Mouse (Mus musculus): ENCODE results near the gene Tpbgl.

Gene Tpbgl

DNA sequence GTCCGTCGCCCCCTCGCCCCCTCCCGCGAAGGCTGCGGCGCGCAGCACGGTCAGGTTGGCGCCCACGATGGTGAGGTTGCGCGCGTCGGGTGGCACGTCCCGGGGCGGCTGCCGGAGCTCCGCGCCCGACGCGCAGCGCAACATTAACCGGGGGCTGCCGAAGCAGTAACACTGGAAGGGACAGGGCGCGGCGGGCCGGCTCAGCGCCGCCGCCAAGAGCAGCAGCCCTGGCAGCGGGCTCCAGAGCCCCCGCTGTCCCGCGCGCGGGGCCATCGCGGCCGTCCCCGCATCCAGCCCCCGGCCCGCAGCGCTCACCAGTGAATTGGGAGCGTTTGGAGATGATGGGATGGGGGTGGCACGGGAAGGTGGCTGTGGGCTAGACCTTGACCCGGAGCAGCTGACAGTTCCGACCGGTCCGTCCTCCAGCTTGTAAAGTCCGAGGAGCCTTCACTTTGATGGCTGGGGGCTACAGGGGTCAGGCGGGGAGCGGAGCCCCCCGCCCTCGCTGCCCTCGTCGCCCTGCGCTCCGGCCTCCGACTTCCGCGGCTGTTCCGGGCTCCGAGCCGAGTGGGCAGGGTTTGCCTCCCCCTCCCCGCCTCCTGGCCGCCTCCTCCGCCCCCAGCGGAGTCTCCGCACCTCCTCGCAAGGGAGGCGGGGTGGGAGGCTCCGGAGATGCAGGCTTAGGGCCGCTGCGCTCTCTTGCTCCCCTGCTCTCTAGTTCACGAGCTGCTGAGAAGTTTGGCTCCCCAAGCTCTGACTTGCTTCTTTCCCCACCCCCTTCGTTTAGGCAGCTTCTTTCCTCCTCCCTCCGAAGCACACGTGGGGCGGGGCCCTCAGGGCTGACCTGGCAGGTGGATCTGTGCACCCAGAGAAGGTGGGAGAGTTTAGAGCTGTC lies at the start of gene Tpbgl:
Gene Tpbgl (minus strand): TSS at position 728 of the 895 bp plus-strand sequence.
- DNase-seq (ENCODE audit: low spot score in 2 of 2) = peak; percentile 30 to 70

DNA sequence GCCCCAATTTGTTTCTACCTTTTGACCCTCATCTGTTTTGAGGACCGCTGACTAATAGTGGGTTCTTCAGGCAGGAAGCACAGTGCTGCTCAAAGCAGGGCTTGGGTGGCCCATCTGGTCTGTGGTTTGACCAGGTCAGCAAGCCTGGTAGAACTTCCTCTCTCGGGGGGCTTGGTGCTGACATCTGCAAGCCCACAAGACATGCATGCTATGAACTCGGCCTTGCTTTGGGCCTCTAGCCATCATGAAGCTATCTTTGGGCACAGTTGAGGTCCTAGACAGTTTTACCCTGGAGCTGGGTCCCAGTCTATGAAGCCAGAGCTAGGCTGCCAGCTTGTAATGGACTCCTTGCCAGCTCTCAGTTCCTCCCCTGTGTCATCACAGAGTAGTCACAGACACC lies 48.0 kb upstream of the Tpbgl start:
- no peak for DNase-seq (ENCODE audit: low spot score in 2 of 2)

DNA sequence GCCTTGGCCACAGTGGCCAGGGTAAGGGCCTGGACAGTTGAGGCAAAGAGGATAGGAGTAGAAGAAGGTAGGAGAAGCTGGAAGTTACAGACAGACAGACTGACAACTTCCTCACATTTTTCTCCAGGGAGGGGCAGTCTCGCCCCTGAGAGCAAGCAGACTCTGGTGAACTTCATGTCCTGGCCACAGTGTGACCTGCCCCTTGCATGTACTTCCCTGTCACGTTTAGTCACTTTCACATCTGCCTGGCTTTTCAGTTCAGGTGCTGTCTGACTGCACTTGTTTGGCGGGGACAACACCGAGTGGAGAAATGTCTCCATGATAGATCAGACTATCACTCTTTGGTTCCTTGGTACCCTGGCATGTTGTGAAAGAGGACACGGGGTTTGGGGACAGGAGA lies 47.3 kb upstream of the Tpbgl start:
- no peak for DNase-seq (ENCODE audit: low spot score in 2 of 2)

DNA sequence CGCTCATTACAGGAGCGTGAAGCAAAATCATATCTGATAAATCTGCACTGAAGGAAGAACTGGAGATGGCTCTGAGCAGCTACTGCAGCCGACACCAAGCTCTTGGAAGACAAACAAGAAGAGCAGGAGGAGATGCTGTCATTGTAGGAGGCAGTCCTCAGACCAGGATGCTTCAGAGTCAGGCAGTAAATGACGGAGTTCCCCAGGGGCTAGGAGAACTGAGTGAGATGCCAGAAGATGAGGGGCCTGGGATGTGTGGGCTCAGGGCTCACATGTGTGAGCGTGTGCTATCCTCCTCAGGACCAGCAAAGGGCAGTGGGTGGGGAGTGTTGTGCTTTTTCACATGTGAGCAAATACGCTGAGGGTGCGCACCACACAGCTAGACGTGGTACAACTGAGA lies 46.3 kb upstream of the Tpbgl start:
- no peak for DNase-seq (ENCODE audit: low spot score in 2 of 2)

DNA sequence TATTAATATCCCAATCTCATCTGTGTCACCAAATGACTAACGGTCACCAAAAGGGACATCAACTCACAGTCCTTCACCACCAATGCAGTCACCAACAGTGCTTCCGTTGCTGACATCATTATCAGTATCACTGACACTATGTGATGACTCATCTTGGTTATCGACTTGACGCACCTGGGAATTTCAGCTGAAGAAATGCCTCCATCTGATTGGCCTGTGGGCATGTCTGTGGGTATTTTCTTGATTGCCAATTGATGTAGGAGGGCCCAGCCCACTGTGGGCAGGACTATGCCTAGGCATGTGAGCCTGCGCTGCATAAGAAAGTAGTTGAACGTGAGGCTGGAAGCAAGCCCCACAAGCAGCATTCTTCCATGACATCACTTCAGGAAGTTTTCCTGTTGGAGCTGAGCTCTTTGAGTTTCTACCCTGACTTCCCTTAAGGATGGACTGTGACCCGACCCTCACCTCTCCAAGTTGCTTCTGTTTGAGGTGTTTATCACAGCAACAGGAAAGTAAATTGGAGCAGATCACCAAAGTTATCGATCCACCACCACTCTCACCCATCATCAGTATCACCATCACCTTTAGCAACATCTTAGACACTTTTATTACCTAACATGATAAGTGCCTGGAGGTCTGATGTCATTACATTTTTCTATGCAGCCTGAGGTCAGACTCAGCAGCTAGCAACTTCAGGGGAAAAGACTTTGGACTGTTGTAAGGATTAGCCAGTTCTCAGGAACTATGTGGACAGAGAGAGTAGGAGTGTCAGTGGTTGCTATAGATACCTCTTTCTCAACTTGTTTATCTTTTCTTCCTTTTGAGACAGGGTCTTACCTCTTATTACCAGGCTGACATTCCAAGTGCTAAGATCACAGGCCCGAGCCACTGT lies 44.9 kb upstream of the Tpbgl start:
- DNase-seq (ENCODE audit: low spot score in 2 of 2) = no peak

DNA sequence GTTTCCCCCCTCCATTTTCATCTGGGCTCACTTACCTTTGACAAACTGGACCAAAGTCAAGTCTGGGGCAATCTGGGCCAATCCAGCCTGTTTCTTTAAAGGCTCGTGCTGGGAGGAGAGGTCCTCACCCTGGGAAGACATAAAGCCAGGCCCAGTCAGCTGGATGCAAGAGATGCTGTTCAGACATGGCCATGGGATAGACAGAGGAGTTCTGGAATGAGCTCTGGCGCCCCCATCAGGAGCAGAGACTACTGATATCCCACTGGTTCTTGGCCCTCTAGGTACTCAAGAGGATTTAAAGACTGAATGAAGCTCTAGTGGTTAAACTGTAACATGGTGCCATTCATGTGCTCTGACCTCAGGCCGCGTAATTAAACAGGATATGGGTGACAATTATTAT lies 44.0 kb upstream of the Tpbgl start:
- no peak for DNase-seq (ENCODE audit: low spot score in 2 of 2)

DNA sequence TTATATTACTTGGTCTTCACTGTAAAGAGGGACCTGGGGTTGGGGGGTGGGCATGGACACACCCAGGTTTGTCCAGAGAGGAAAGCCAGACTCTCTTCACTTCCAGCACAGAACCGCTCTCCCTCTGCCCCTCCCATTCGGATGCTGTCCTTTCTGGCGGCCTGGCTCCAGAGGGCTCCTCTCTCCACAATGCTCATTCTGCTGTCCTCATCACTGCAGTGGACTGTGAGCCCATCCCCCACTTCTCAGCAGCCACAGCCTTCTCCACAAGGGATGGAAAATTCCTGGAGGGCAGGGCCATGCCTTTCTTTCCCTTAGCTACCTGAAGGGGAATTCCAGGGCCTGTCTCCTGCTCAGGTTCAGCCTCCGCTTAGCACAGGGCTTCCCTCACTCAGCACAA lies 41.9 kb upstream of the Tpbgl start:
- no peak for DNase-seq (ENCODE audit: low spot score in 2 of 2)

DNA sequence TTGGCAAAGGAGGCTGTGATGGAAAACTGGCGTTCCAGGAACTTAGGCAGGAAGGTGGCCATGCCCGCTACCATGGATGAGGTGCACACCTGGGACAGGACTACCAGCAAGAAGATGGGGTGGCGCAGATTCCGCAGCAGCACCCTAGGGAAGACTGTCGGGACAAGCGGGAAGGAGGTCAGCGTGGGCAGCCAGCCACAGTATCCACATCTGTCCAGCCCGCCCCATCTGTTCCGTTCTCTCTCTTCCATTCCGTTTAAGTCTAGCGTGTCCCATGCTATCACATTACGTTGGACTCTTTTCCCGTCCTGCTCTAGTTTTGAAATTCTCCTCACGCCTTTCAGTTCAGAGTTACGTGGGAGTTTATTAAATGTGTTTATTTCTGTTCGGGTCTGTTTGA lies 40.2 kb upstream of the Tpbgl start:
- DNase-seq (ENCODE audit: low spot score in 2 of 2) = no peak

DNA sequence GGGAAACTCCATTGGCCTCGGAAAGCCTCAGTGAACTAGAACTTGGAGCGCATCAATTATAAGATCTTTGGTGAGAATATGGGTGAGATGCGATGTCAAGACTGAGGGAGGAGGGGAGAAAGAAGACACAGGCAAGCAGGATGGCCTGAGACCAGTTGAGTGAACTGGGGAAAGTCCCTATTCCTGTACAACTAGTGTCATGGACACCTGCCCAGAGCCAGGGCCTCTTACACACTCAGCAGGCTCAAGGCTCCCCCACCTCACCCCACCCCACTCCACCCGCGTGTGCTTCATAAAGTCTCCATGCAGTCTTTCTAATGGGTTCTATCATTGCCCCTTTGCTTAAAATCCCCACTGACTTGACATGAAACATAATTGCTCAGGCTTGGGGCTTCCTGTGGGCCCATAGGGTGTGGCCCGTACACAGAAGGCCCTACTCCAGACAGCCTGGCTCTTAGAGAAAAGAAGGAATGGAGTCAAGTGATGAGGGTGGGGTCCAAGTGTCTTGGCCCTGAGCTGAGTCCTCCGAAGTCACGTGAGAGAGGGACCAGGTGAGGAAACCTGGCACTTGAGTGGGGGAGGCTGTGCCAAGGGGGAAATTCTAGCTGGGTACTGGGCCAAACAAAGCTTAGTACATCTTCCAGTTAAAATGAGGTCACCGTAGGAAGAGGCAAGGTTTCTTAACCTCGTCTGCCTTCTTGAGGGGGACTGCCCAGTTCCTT lies 39.0 kb upstream of the Tpbgl start:
- no peak for DNase-seq (ENCODE audit: low spot score in 2 of 2)

DNA sequence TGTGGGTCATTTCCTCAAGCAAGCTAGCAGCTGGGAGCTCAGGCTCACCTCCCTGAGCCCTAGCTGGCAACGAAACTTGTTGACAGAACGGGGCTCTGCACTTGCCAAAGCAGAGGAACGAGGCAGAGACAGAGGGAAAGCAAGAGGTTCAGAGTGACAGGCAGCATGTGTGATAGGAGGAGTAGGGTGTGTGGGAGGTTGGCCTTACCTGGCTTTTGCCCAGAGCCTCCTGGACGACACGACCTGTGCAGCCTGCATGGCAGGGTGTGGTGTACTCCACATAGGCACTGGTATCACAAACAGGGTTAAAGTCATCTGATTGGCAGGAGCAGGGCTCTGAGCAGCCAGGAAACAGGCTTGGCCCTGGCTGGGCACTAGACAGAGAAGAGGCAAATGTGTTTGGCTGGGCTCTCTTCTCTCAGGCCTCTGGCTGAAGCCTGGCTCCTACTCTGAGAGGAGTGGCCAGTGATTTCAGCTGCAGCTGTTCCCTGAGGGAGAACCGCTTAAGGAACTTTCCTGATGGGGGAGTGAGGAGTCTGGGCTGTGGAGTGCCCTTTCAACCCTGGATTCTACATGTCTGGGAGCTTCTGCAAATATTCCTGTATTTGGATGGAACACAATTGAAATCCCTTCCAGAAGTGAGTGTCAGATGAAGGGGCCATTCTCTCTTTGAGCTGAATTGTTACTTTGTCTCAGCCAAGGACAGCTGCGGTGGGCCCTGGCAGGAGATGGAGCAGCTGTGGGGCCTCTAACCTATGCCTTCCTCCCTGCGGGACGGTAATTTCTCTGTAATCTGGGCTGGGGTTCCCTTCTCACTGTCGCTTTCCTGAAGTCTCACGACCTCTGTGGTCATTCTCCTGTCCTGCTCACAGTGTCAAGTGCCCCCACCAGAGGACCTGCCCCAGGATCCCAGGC lies 37.9 kb upstream of the Tpbgl start:
- DNase-seq (ENCODE audit: low spot score in 2 of 2) = peak; percentile 62 to 71

DNA sequence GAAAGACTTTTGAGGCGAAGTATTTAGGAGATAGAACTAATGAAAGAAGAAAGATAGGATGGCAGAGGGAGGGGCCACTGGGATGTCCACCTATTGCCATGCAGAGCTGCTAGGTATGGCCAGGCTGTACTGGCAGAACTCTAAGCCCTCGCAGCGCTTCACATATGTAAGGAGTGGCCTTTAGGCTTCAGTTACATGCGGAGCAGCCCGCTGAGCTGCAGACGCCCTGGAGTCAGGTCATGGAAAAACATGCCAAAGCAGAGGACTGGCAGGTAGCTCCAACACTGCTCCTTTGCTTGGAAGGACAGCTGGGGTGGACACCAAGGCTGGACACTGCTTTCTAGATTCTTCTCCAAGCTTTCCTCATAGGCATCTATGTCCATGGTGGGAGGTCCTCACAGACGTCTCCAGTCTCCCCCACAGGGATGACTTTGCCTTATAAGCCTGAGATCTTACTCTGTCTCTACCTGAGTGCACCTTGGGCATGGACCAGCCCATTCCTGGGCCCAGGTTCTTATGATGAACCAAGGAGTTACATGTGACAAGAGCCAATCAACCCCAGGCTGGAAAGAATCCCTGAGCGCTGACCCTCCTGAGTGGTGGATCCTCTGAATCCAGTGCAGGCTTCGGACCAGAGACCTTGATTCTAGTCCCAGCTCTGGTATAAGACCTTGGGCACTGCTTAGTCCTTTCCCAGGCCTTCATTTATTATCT lies 36.8 kb upstream of the Tpbgl start:
- DNase-seq (ENCODE audit: low spot score in 2 of 2) = no peak

DNA sequence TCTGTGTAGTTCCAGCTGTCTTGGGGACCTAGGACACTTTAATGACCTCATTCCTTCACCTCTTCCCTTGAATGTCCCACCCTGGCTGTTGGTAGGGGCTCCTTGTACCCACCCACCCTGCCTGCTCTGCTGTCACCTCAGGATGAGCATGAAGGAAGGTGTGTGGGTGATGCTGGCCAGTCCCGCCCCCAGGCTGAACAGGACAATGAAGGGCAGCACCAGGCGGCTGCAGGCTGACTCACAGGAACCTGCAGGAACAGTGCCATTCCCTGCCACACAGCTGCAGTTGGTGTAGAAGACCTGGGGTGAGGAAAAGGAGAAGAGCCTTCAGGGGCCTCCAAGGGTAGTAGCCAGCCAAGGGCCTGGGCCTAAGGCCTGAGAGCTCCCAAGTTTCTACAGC lies 35.4 kb upstream of the Tpbgl start:
- DNase-seq (ENCODE audit: low spot score in 2 of 2) = no peak

DNA sequence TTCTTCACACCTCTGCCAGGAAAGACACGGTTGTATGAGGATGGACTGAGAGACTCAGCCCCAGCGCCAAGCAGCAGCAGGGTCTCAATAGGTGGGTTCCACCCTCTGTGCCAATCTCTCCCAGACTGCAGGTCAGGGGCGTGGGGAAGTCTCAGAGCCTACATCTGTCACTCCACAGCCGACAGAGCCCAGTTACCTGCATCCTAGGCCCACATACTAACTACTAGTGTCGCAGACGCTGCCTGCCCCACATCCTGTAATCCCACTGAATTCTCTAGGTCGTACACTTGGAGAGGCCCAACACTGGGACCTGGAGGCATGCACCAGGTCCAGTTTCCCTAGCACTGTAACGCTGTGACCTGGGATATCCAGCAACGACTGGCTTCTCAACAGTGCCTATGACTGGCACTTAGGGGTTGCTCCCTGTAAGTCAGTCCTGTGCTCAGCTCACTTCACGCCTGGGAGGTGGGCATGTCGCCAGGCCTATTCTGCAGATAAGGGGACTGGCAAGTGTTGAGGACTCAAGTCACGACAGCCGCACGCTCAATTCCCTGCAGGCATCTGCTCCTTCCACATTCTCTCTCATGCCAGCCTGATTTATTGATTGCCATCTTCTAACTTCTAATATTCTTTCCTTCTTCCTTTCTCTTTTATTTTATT lies 34.8 kb upstream of the Tpbgl start:
- DNase-seq (ENCODE audit: low spot score in 2 of 2) = no peak

DNA sequence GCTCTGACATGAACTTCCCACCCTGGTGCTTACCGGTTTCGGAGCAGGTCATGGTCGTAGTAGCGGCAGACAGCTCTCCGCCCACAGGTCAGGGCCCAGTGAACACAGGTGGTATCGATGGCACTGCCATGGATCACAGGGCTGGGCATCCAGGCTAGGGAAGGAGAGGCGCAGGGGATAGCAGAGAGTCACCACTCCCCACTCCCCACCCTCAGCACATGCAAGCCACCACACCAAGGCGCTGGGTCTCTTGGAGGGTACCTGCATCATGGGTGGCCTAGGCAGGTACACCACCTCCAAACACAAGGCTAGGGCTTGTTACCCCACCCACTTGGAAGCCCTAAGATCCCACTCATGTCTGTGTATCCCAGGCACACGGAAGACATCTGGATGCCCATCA lies 34.2 kb upstream of the Tpbgl start:
- DNase-seq (ENCODE audit: low spot score in 2 of 2) = no peak

DNA sequence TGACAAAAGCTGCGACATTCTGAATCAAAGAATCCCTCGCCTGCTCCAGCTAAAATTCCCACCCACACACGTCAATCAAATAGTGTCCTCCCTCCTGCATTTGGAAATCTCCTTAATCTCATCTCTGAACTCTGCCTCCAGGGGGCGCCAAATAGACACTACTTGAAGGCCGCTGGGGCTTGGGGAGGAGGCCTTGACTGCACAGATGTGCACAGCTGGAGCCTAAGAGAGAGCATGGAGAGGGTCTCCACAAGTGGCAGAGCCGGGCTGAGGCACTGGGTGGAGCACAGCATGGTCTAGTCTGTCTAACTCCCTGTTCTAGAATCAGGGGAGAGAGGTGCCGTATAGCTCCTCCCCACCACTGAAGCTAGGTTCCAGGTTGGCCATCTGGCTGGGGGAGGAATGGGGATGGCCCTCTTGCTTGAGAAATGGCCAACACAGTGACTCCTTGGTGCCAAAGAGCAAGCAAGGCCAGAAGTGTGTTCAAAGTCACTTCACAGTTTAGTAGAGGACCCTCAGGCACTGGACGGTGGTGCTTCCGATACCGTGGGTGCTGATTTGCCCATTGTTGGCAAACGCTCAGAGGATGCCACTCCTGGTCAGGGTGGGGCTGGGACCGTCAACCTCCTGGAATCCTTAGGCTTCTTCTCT lies 32.6 kb upstream of the Tpbgl start:
- DNase-seq (ENCODE audit: low spot score in 2 of 2) = peak; percentile 65 to 79

DNA sequence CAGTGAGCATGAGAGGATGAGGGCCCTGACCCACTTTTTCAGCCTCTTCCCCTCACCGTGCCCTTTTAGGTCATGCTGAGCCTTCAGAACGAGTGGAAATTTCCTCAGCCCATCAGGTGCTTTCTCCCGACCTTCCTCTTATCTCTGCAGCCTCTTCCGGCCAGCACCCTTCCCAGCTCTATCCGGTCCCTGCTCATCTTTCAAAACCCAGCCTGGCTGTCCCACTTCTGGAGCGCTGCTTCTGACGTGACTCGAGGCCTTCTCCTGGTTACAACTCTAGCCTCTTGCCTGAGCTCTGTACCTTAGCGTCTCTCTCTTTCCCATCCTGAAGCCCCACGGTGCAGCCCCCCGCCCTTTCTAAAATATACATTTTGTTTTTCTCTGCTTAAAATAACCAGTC lies 27.3 kb upstream of the Tpbgl start:
- no peak for DNase-seq (ENCODE audit: low spot score in 2 of 2)

DNA sequence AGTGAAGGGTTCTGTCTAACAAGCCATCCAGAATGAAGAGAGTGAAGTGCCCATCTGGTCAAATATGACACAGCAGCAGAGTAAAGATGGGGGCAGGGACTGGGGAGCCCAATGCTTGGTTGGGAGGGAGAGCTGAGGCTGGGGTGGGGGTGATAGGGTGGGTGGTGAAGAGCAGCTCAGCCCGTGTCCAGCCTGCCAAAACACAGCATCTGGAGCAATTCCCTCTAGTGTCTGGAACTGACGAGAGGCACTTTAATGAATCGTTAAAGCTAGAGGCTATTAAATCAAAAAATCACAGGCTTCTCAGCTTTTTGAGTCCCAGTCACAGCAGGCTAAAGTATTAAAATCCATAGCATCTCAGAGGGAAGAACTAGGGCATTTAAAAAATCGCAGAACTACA lies 22.7 kb upstream of the Tpbgl start:
- DNase-seq (ENCODE audit: low spot score in 2 of 2) = no peak

DNA sequence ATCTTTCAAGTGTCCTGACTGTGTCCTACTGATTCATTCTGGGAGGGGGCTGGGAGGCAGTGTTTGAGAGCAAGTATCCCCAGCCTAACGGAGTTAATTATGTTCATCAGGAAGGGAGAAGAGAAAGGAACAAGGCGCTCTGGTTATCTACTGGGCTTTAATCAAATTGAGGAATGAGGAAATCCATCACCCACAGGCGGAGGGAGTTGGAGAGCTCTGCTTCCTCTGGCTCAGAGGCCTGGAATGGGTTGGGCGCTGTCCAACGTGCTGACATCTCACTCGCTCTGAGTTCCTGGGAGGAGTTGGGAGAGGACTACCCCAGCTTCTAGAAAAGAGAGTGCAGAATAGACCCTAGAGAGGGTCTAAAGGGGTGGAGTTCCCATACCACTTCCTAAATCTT lies 21.7 kb upstream of the Tpbgl start:
- peak; percentile 41 to 62 for DNase-seq (ENCODE audit: low spot score in 2 of 2)

DNA sequence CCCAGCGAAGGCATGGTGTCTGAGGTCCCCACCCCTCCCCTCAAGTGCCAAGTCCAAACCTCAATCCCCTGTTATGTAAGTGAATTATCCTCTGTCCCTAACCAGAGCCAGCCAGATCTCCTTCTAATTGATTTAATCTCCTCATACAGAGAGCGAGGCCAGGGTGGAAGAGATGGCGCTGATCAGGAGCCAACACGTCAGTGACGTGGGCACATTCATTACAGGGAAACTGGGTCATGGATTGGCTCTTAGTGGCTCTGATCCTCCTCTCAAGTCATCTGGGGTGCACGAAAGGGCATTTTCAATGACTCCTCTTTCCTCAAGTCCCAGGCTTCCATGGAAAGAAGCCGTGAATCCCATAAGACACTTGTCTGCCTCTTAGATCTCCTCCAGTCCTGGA lies 17.8 kb upstream of the Tpbgl start:
- no peak for DNase-seq (ENCODE audit: low spot score in 2 of 2)

Data from urinary bladder, postnatal 36 days (tissue).